Mouse (Mus musculus): Measurements from ENCODE around the gene Ube2v1. TPM values are rescaled to one million over a fixed set of nuclear protein-coding genes. Genes with fewer than 3 reads are reported as not detected.
"Not testable (repeated sequence)": the region's sequence is repeated elsewhere in the genome, so short reads cannot be mapped to it uniquely, and the experiment has no call there.

Ube2v1 gene
- total RNA-seq, 4 experiments from 2014 or later: 120 to 152 (median 139) TPM

DNA sequence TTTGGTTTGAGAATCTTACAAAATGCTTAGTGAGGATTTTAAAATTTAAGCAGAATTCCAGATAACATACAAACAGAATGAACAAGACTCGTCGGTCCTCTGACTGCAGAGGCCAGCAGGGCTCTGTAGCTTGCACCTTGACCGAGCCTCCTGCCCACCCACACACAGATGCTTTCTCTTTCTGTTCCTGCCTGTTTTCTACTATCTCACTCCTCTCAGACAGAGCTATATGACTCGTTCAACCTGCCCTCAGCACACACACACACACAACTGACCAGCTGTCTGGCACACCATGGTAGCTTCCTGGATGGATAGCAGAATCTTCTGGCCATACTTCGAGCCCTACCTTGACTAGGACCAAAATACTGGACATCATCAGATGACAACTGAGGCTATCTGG lies 8.9 kb downstream of the Ube2v1 start:
- DNase-seq (ENCODE audit: low spot score): no peak

DNA sequence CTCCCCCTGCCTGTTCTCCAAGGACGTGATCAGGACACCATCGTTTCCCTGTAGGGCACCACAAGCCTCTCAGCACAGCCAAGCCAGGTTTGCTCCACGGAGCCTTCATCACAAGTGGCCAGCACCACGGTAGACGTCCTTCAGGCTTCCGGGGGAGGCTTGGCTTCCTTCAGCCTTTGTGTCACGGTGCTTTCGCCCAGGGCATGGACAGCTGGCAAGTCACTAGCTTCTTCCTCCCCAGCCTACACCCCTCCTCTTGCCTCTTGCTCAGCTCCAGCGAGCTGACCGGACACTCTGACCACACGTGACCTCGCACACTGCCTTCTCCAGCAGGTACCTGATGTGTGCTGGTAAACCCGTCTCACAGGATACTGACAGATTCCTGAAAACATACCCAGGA lies 9.5 kb downstream of the Ube2v1 start:
- DNase-seq (ENCODE audit: low spot score): no peak

DNA sequence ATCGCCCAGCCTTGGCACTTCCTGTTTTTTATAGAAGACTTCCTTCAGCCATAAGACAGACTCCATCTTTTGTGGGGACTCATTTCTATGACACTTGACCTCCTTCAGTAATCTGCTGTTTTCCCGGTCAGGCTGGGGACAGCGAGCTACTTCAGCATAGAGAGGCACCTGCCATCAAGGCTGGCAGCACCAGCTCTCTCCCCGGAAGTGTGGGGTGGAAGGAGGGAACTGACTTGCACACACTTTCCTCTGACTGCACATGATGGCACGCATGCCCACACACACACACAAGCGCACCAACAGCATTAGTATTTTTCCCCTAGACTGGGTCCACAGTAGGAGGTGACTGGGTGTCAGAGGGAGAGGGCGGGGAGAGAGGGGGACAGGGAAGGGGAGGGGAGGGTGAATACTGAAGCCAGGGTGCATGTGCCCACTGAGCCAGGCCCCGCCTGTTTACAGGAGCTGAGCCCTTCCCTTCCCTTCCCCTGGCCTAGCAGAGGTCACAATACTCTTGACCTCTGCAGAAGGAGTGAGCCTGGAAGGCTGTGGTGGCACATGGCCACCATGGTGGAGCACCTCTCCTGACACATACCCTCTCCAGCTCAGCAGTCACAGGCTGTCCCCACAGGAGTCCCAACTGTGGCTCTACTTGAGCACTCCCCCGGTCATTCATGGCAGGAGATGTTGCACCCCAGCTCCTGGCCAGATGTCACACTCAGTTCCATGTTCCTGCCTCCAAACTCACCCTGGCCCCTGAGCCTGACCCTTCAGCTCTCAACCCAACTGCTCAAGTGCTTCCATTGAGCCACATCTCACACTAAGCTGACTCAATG lies 10.4 kb downstream of the Ube2v1 start:
- no peak for DNase-seq (ENCODE audit: low spot score)

DNA sequence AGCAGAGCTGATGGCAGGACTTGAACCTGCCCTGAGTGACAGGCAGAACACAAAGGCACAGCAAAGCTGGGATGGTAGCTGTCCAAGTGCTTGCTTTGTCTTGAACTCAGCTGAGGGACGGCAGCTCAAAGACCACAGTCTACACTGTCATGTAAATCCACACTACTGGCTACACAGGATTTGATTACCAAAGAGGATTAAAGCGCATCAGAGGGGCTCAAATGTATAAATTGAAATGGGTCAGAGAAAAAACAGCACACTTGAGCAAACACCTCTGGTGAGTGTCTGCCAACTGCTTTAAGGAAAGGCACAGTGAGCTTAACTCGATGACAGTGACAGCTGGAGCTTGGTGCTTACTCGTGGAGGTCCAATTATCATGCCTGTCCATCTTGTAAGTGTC lies 14.4 kb downstream of the Ube2v1 start:
- no peak for DNase-seq (ENCODE audit: low spot score)

DNA sequence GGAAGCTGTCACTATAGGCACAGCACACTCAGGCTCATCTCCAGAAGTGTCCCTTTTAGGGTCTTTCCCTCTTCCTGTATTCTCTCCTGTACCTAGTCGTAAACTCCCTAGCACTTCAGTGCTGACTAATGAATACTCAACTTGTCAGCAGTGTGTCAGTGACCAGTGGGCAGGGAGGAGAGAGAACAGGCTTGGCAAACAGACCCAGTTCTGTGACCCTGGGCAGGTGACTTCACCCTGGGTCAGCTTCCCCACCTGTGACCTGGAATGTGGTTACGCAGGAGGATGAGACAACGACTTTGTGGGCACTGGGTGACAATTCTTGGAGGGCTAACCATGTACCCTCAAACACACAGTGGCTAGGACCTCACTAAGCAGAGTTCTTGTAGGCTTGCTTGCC lies 14.9 kb downstream of the Ube2v1 start:
- DNase-seq (ENCODE audit: low spot score): no peak

DNA sequence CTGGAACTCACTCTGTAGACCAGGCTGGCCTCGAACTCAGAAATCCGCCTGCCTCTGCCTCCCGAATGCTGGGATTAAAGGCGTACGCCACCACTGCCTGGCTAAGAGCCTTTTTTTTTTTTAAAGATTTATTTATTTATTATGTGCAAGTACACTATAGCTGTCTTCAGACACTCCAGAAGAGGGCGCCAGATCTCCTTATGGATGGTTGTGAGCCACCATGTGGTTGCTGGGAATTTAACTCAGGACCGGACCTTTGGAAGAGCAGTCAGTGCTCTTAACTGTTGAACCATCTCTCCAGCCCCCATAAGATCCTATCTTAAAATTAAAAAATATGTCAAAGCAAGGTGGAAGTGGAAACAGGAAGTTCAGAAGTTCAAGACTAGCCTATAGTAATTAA lies 18.6 kb downstream of the Ube2v1 start:
- not testable (repeated sequence) for DNase-seq (ENCODE audit: low spot score)

DNA sequence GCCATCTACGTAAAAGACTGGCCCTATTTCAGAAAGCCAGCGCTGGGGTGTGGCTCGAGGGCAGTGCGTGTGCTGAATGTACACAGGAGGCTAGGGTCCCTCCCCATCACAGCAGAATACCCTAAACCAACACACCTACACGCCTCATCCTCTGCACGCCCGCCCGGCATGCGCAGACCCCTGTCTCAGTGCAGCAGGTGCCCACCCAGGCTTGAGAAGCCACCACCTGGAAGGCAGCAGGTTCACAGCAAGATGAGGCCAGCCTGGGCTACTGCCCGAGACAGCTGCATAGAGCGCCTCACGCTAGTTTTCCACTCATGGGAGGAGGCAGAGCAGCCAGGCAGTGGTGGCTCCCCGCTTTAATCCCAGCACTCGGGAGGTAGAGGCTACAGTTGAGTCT lies 19.8 kb downstream of the Ube2v1 start:
- no peak for DNase-seq (ENCODE audit: low spot score)

DNA sequence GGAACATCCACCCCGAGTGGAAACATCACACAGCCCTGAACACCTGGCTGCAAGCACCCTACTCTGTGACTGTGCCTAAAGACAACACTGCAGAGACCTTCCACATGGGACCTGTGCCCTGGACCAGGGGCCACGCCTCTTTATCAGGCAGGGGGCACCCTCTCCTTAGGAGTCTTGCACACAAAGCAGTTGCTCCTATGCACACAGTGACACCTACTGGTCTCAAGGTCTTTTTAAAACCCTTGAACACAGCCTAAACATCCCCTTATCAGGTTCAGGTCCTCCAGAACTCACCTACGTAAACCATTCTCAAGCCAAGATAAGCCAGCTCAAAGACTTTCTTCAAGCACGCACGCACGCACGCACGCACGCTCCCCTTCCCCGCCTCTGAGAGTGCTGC lies 20.6 kb downstream of the Ube2v1 start:
- DNase-seq (ENCODE audit: low spot score): no peak

DNA sequence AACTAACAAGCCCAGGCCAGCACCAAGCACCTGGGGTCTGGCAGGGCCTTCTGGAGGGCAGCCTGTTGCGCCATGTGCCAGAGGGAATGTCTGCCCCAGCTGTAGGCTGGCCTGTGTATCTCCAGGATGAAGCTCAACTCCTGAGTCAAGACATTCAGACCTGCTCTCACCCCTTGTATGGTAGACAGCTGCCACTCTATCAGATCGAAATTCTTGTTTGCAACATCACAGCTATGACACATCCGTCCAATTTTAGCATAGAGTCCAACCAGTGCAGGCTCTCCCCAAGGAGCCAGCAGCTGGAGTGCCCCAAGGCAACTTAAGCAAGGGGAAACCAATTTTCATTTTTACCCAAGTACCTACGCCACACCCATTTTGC lies 25.2 kb downstream of the Ube2v1 start:
- DNase-seq (ENCODE audit: low spot score): no peak

DNA sequence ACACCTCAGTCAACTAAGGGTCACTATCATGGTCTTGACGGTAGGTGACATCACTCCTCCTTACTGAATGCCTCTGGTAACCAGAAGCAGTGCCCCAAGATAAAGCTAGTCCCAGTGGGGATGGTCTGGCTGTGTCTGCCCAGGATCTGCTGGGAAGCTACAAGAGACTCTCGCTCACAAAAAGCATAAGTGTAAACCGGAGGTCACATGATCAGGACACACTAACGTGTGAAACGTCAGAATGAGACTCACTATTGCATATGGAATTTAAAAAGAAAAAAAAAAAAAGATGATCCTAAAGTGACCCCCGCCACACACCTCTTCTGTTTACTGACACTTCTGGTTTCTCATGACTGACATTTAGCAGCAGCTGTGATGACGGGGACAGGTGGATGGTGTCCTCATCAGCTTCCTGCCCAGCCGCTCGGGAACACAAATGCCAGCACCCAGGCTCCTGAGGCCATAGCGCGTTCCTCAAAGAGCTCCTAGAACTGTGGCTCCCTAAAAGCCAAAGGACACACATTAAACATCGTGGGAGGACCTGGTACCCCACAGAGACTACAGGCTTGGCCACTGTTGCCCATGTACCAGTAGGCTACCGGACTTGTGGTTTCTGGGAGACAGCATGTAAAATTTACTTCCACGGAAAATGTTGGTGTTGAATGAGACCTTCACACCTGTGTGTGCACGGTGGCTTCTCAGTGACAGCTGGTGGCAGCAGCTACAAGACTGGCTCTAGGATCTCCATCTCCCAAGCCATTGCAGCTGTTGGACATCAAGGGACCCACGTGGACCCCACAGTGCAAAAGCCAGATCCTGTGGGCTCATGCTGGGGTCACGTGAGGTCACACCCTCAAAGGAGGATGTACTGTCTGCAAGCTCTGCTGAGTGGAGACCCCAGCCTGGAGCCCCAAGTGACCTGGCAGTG lies 25.8 kb downstream of the Ube2v1 start:
- DNase-seq (ENCODE audit: low spot score): no peak

DNA sequence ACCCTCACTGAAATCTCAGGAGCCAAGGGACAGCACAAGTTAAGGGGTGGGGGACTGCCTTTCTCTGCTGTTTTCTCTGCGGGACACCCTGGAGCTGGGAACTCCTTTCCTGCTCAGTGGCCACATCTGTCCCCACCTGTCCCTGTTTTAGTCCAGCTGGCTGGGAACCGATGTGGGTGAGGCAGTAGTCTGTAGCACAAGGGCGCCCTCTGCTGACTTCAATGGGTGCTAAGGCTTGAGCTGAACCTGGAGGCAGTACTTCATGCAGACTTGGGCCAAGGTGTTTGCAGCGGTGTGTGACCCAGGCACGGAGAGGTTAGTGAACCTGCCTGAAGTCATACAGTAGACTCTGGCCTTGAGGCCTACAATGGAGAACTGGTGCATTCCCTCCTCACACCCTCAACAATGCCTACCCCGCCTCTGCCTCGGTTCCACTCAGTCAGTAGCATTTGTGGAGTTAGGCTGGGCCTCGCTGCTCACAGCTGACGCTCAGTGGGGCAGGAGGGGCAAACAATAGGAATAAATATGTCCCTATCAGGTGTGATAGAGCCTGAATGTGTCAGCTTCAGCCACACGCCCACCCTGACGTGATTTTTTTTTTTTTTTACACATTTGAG lies 26.6 kb downstream of the Ube2v1 start:
- DNase-seq (ENCODE audit: low spot score): peak; percentile 93

DNA sequence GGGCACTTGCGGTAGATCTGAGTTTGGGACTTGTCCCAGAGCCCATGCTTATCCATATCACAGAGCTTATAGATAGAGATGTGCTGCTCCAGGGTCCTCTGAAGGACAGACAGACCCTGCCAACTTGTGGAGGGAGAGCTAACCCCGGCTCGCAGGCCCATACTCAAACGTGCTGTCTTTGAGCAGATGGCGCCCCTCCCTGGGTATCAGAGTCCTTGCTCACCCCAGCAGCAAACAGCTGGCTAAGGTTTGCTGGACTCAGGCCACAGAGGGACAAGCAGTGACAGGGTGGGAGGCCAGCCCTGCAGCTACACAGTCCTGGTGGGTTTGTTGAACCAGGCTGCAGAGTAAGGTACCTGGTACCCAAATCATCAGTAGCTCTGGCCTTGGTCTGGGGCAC lies 28.9 kb downstream of the Ube2v1 start:
- DNase-seq (ENCODE audit: low spot score): no peak

DNA sequence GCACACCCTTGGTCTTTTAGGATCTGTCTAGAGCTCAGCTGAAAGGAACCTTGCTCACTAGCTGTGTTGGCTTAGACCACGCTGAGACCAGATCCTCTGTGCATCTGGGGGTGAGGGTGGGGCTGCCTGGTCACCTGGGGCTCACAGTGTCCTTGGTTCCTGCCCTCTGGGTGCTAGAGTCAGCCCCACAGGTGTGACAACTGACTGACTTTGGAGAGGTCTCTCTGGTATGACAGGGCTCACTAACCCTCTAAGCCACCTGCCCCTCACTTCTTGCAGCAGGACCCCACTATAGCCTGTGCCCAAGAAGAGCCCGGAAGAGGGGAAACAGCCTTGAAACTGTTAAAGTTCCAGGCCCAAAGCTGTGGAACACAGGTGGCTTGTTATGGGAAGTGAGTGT lies 29.5 kb downstream of the Ube2v1 start:
- DNase-seq (ENCODE audit: low spot score): no peak

DNA sequence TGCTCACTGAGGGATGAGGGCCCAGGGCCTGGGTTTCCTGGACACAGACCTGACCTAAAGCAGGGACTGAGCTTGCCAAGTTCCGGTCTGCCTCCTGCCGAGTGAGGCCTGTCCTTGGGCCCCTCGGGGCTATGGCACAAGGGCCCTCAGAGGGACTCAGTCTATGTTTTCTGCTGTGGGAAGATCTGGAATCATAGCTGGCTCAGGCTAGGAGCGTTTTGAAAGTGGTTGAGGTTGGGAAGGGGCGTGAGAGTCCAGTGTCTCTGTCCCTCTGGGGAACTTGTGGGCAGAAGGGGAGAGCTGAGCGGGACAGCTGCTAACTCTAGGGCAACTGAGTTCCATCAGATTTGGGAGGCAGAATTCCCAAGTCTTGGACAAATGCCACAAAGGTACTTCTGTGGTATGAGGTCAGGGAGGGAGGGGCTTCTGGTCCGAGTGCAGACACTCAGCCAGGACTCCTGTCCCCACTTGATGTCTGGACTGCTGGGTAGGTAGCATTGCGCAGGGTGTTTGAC lies 31.4 kb downstream of the Ube2v1 start:
- DNase-seq (ENCODE audit: low spot score): no peak

DNA sequence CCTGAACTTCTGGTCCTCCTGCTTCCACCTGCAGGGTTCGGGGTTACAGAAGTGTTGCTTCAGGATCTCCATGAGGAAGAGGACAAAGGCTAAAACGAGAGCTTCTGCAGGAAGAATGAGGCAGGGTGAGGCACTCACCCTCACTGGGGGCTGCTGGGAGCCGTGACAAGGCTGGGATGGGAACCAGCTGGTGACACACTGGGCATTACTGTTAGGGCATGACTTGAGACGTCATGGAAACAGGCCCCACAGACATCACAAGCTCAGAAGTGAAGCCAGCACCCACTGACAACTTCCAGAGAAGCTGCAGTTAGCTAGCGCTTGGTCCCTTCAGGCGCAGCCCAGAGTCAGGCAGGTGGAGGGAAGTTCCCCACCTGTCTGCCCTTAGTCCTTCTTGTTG lies 32.0 kb downstream of the Ube2v1 start:
- DNase-seq (ENCODE audit: low spot score): no peak

DNA sequence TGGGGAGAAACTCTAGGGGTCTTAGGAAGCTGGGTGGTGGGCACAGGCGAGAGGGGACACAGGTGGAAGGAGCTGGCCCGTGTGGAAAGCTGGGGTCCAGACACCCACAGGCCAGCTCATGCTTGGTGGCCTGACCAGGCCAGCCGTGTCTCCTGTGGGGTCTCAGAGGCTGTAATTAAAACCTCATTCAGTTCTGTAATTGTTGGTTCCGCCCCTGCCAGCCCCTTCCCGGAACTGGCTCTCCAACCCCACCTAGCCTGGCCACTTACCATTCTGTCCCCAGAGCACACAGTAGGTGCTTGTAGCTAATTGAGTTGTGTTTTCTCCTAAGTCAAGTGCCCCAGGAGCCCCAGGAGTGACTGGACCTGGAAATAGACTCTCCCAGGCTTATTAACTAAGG lies 32.7 kb downstream of the Ube2v1 start:
- no peak for DNase-seq (ENCODE audit: low spot score)

DNA sequence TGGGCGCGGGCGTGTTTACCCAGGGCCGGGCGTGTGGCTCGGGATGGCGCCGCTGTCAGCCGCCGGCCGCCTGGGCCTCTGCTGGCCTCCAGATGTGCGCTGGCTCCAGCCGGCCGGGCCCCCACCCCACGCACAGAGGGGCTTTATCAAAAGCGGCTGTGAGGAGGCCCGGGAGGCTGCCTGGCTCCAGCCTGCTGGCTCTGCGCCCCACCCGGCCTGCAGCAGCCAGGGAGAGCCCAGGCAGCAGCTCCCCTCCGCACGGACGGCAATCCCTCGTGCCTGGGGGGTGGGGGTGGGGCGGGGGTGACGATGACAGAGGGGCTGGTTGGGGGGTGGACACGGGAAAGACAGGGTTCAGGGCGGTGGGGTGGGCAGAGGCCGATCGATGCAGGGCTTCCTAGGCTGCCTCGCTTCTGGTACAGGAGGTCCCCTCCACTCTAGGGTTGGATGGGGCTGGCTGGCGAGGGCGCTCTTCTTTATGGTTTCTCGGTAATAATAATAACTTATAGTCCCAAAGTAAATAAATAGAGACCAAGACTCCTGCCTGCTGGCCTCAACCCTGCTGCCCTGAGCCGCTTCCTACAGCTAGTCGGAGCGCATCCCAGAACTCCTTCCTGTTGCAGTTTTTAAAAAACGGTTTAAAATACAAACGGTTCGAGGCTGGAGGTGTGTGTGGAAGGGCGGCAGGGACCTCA lies 34.3 kb downstream of the Ube2v1 start:
- DNase-seq (ENCODE audit: low spot score): no peak

DNA sequence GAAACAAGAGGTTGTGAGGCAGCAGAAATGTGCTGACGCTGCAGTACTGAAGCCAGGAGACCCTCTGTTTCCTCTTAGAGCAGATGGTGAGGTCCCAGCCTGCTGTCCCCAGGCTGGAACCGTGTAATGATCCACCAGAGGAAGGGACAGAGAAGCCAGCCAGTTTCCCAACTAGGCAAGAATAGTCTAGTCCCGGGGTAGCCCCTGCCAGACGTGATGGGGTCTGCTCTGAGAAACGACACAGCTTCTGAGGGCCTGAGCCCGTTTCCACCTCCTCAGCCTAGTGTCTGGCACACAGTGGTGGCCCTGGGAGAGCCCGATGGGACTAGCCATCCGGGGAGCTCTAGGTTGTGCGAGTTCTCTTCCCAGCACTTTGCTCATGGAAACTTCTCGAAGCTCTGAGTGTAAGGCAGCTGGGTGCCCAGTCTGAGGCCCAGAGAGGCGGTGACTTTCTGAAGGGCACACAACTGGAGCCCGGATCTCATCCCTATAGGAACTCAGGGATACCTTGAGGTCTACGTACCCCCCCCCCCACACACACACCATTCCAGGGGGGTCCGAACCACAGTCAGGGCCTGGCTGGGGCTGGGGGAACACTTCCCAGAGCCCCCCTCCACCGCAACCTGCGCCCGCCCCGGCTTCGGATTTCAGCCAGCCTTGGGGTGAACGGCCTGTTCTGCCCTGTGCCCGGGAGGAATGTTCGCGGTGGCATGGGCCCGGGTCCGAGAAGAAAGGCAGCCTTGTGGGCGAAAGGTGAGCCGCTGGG lies 35.0 kb downstream of the Ube2v1 start:
- DNase-seq (ENCODE audit: low spot score): no peak

DNA sequence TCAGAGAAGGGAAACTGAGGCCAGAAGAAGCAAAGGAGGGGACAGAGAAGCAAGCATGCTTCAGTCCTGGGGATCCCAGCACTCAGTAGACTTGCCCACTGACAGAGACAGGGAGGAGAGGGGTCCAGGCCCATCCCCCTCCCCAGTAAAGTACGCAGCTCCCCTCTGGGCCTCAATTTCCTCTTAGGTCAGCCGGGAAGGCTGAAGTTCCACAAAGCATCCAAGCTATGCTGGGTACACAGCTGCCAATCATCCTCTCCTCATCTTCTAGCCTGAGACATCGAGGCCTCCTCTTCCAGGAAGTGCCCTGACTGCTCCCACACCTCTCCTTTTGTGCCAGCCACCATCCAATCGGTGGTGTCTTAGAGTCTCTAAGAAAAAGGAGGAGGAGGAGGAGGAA lies 35.6 kb downstream of the Ube2v1 start:
- no peak for DNase-seq (ENCODE audit: low spot score)

DNA sequence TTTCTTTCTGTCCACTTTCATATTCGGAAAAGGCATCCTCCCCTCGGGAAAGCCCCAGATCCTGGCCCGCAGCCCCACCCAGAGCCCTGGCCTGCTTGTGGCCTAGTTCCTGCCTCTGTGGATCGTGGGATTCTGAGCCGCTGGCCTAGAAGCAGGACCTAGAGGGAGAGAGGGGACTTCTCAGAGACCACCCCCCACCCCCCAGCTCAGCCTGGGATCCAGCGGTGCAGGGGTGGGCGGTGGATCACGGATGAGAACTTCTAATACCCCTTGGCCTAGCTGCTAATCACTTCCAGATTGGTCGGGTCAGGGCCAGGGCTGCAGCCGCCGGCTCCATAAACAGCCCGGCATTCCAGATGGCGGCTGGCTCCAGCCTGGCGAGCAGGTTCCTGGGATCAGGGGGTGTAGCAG lies 36.1 kb downstream of the Ube2v1 start:
- DNase-seq (ENCODE audit: low spot score): peak; percentile 68

DNA sequence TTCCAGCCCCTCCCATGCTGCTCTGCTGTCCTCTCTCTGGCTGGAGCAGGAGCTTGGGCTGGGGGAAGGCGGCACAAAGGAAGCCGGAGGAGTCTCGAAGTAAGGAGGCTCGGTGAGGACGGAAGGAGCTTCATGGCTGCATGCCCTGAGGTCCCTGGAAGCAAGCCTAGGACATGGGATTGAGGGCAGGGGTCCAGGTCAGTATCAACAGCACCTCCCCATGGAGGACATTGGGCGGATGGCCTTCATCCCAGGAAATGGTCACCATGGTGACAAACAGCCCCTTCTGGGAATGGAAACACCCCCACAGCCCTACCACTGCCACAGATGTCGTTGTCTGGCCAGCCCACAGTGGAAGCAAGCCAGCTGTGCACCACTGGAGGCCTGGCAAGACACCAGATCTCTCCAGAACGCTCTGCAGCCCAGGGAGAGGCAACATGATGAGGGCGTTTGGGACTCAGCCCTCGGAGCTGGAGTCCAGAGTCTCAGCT lies 37.4 kb downstream of the Ube2v1 start:
- peak; percentile 96 for DNase-seq (ENCODE audit: low spot score)

Data from heart, adult 8-10 months (tissue).